Mouse (Mus musculus): ENCODE measurements around the gene Slc30a2.
"Not testable (repeated sequence)": the region's sequence is repeated elsewhere in the genome, so short reads cannot be mapped to it uniquely, and the experiment has no call there.

Slc30a2 gene

GRCm38 (mm10) chr4:134343071-134344031 lies at the start of gene Slc30a2:
Gene Slc30a2, plus strand, starts transcription at chr4:134343181.
- DNase-seq (ENCODE audit: extremely low spot score, low spot score) = peak; percentile 42

- no peak for DNase-seq (ENCODE audit: extremely low spot score, low spot score)
These were observed 49.3 kb upstream of the Slc30a2 start for GRCm38 (mm10) chr4:134293692-134294163.

GRCm38 (mm10) chr4:134296096-134296495 lies 46.9 kb upstream of the Slc30a2 start:
- not testable (repeated sequence) for DNase-seq (ENCODE audit: extremely low spot score, low spot score)

- no peak for DNase-seq (ENCODE audit: extremely low spot score, low spot score)
These were observed 46.5 kb upstream of the Slc30a2 start for GRCm38 (mm10) chr4:134296523-134296922.

GRCm38 (mm10) chr4:134297369-134297768 lies 45.6 kb upstream of the Slc30a2 start:
- no peak for DNase-seq (ENCODE audit: extremely low spot score, low spot score)

GRCm38 (mm10) chr4:134298626-134299497 lies 44.1 kb upstream of the Slc30a2 start:
- no peak for DNase-seq (ENCODE audit: extremely low spot score, low spot score)

- no peak for DNase-seq (ENCODE audit: extremely low spot score, low spot score)
These were observed 43.5 kb upstream of the Slc30a2 start for GRCm38 (mm10) chr4:134299498-134299810.

- no peak for DNase-seq (ENCODE audit: extremely low spot score, low spot score)
These were observed 42.7 kb upstream of the Slc30a2 start for GRCm38 (mm10) chr4:134300316-134300715.

- no peak for DNase-seq (ENCODE audit: extremely low spot score, low spot score)
These were observed 40.9 kb upstream of the Slc30a2 start for GRCm38 (mm10) chr4:134302084-134302483.

- DNase-seq (ENCODE audit: extremely low spot score, low spot score) = no peak
These were observed 36.0 kb upstream of the Slc30a2 start for GRCm38 (mm10) chr4:134306963-134307362.

GRCm38 (mm10) chr4:134307367-134308072 lies 35.5 kb upstream of the Slc30a2 start:
- peak; percentile 20 for DNase-seq (ENCODE audit: extremely low spot score, low spot score)

- no peak for DNase-seq (ENCODE audit: extremely low spot score, low spot score)
These were observed 32.9 kb upstream of the Slc30a2 start for GRCm38 (mm10) chr4:134310106-134310505.

GRCm38 (mm10) chr4:134310656-134311055 lies 32.3 kb upstream of the Slc30a2 start:
- DNase-seq (ENCODE audit: extremely low spot score, low spot score) = no peak

- DNase-seq (ENCODE audit: extremely low spot score, low spot score) = no peak
These were observed 31.2 kb upstream of the Slc30a2 start for GRCm38 (mm10) chr4:134311784-134312183.

- DNase-seq (ENCODE audit: extremely low spot score, low spot score) = no peak
These were observed 30.6 kb upstream of the Slc30a2 start for GRCm38 (mm10) chr4:134312341-134312740.

- no peak for DNase-seq (ENCODE audit: extremely low spot score, low spot score)
These were observed 30.1 kb upstream of the Slc30a2 start for GRCm38 (mm10) chr4:134312901-134313300.

- DNase-seq (ENCODE audit: extremely low spot score, low spot score) = no peak
These were observed 28.8 kb upstream of the Slc30a2 start for GRCm38 (mm10) chr4:134314081-134314655.

GRCm38 (mm10) chr4:134314876-134315275 lies 28.1 kb upstream of the Slc30a2 start, which contains the start of gene Trim63:
Gene Trim63, plus strand, starts transcription at chr4:134315120.
- peak; percentile 27 for DNase-seq (ENCODE audit: extremely low spot score, low spot score)

GRCm38 (mm10) chr4:134315470-134315869 lies 27.5 kb upstream of the Slc30a2 start:
- DNase-seq (ENCODE audit: extremely low spot score, low spot score) = no peak

- no peak for DNase-seq (ENCODE audit: extremely low spot score, low spot score)
These were observed 26.6 kb upstream of the Slc30a2 start for GRCm38 (mm10) chr4:134316390-134316789.

- no peak for DNase-seq (ENCODE audit: extremely low spot score, low spot score)
These were observed 23.9 kb upstream of the Slc30a2 start for GRCm38 (mm10) chr4:134319074-134319473.
